Mouse (Mus musculus): ENCODE results near the gene Atp13a4. TPM values are rescaled to one million over a fixed set of nuclear protein-coding genes. Genes with fewer than 3 reads are reported as not detected.
A peak's percentile ranks its signal among the peaks of the same experiment; 100 is the strongest.

The Atp13a4 gene
- not detected for total RNA-seq (2021)

GRCm38 (mm10) chr16:29544829-29545228 is at the start of gene Atp13a4:
TSS of gene Atp13a4 (minus strand) at chr16:29544864.
- no peak for DNase-seq (ENCODE audit: low spot score)
- intact Hi-C loops (cut with DNase I): no loop called here

GRCm38 (mm10) chr16:29592171-29592570 is 47.5 kb upstream of the Atp13a4 start:
- DNase-seq (ENCODE audit: low spot score): no peak
- intact Hi-C loops (cut with DNase I): no loop called here

- intact Hi-C loops (cut with DNase I): loop anchor here (5.0 to 10.0 kb wide), 2 partner anchors 645 to 742 kb away; no protein-coding TSS in a partner anchor
- no peak for DNase-seq (ENCODE audit: low spot score)
Measured at GRCm38 (mm10) chr16:29579787-29580176, 35.1 kb upstream of the Atp13a4 start.

- DNase-seq (ENCODE audit: low spot score): peak; percentile 92
- intact Hi-C loops (cut with DNase I): loop anchor here (5.0 to 10.0 kb wide), 2 partner anchors 644 to 742 kb away; no protein-coding TSS in a partner anchor
Measured at GRCm38 (mm10) chr16:29579167-29579786, 34.6 kb upstream of the Atp13a4 start, which contains the start of gene Opa1. TSS of gene Opa1 (plus strand) at chr16:29579334.

GRCm38 (mm10) chr16:29575620-29576019 is 31.0 kb upstream of the Atp13a4 start:
- no peak for DNase-seq (ENCODE audit: low spot score)
- intact Hi-C loops (cut with DNase I): loop anchor here (5.0 to 10.0 kb wide), 2 partner anchors 641 to 738 kb away; no protein-coding TSS in a partner anchor

GRCm38 (mm10) chr16:29574013-29574412 is 29.3 kb upstream of the Atp13a4 start:
- DNase-seq (ENCODE audit: low spot score): no peak
- intact Hi-C loops (cut with DNase I): loop anchor here (10.0 kb wide), 1 partner anchor 639 kb away; no protein-coding TSS in a partner anchor

GRCm38 (mm10) chr16:29560869-29561268 is 16.2 kb upstream of the Atp13a4 start:
- no peak for DNase-seq (ENCODE audit: low spot score)

GRCm38 (mm10) chr16:29560454-29560853 is 15.8 kb upstream of the Atp13a4 start:
- DNase-seq (ENCODE audit: low spot score): no peak
- intact Hi-C loops (cut with DNase I): loop anchor here (5.0 to 10.0 kb wide), 3 partner anchors 106 to 968 kb away; no protein-coding TSS in a partner anchor

More at GRCm38 (mm10) chr16:29560869-29561268, 16.2 kb upstream of the Atp13a4 start:
- intact Hi-C loops (cut with DNase I): loop anchor here (1.0 to 10.0 kb wide), 4 partner anchors 106 to 969 kb away; no protein-coding TSS in a partner anchor

- no peak for DNase-seq (ENCODE audit: low spot score)
- intact Hi-C loops (cut with DNase I): loop anchor here (5.0 to 10.0 kb wide), 3 partner anchors 105 to 967 kb away; no protein-coding TSS in a partner anchor
Measured at GRCm38 (mm10) chr16:29559667-29560066, 15.0 kb upstream of the Atp13a4 start.

GRCm38 (mm10) chr16:29541261-29541683 is 3.4 kb downstream of the Atp13a4 start:
- DNase-seq (ENCODE audit: low spot score): no peak
- intact Hi-C loops (cut with DNase I): no loop called here

- no peak for DNase-seq (ENCODE audit: low spot score)
- intact Hi-C loops (cut with DNase I): no loop called here
Measured at GRCm38 (mm10) chr16:29539906-29540305, 4.8 kb downstream of the Atp13a4 start.

GRCm38 (mm10) chr16:29536411-29537204 is 8.1 kb downstream of the Atp13a4 start:
- intact Hi-C loops (cut with DNase I): no loop called here
- no peak for DNase-seq (ENCODE audit: low spot score)

GRCm38 (mm10) chr16:29535866-29536265 is 8.8 kb downstream of the Atp13a4 start:
- intact Hi-C loops (cut with DNase I): no loop called here
- no peak for DNase-seq (ENCODE audit: low spot score)

GRCm38 (mm10) chr16:29533641-29534040 is 11.0 kb downstream of the Atp13a4 start:
- DNase-seq (ENCODE audit: low spot score): no peak
- intact Hi-C loops (cut with DNase I): no loop called here

GRCm38 (mm10) chr16:29527085-29527484 is 17.6 kb downstream of the Atp13a4 start:
- intact Hi-C loops (cut with DNase I): no loop called here
- no peak for DNase-seq (ENCODE audit: low spot score)

- intact Hi-C loops (cut with DNase I): no loop called here
- no peak for DNase-seq (ENCODE audit: low spot score)
Measured at GRCm38 (mm10) chr16:29526585-29526984, 18.1 kb downstream of the Atp13a4 start.

GRCm38 (mm10) chr16:29512495-29512894 is 32.2 kb downstream of the Atp13a4 start:
- intact Hi-C loops (cut with DNase I): no loop called here
- DNase-seq (ENCODE audit: low spot score): no peak

GRCm38 (mm10) chr16:29510743-29511142 is 33.9 kb downstream of the Atp13a4 start:
- intact Hi-C loops (cut with DNase I): no loop called here
- DNase-seq (ENCODE audit: low spot score): no peak

- intact Hi-C loops (cut with DNase I): no loop called here
- DNase-seq (ENCODE audit: low spot score): no peak
Measured at GRCm38 (mm10) chr16:29509881-29510280, 34.8 kb downstream of the Atp13a4 start.

GRCm38 (mm10) chr16:29504671-29505070 is 40.0 kb downstream of the Atp13a4 start:
- intact Hi-C loops (cut with DNase I): no loop called here
- no peak for DNase-seq (ENCODE audit: low spot score)

GRCm38 (mm10) chr16:29504198-29504597 is 40.5 kb downstream of the Atp13a4 start:
- intact Hi-C loops (cut with DNase I): no loop called here
- DNase-seq (ENCODE audit: low spot score): no peak
